Mouse (Mus musculus): ENCODE measurements around the gene Epha1.
A peak's percentile ranks its signal among the peaks of the same experiment; 100 is the strongest.

Epha1 gene

DNA sequence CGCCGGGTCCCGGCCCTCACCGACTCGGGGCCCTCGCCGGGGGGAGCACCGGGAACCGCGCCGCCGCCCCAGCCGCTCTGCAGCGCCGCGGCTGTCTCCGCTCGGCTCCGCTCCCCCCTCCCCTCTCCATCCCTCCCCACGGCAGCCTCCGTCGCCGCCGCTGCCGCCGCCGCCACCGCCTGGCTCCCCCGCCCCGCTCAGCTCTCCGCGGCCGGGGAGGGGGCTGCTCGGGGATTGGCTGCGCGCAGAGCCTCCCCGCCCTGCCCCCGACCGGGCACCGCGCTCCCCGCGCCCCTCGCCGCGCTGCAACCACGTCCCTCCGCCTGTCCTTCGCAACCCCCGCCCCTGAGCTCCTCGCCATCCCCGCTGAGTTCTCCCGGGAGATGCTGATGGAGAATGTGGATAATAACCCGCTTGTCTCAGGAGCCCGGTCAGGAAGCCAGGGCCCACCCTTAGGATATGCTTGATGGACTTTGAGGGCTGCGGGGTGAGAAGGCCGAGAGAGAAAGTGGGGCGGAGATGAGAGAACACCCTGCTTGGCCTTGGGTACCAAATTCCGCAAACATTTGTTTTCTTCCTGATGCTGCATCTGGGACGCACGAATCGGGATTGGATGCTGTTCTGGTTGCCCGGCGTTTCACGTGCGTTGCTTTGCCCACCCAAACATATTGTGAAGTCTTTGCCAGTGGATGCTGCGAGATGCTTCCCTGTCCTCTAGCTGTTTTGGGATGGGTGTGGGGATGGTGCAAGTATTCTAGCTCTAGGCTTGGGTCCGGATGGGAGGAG lies 48.4 kb downstream of the Epha1 start, which contains the start of gene Fam131b:
Gene Fam131b, minus strand, starts transcription at position 162 of the 786 bp plus-strand sequence.
- DNase-seq (ENCODE audit: low read depth, low spot score), result no peak

DNA sequence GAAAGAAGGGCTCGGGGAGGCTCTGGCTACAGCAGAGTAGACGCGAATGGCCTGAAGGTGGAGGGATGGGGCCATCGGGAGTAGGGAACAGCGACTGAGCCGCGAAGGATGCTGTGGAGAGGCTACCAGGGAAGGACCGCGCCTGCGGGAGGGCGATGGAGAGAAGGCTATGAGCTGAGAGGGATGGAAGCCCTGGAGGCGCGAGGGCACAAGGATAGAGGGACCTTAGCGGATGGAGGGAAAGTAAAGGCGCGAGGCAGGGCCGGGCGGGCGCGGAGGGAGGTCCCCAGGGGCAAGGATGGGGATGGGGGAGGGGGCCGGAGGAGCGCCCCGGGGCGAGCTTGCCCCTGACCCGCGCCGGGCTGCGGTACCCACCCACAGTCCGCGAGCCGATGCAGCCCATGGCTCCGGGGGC lies 49.0 kb downstream of the Epha1 start:
- DNase-seq (ENCODE audit: low read depth, low spot score), result no peak

DNA sequence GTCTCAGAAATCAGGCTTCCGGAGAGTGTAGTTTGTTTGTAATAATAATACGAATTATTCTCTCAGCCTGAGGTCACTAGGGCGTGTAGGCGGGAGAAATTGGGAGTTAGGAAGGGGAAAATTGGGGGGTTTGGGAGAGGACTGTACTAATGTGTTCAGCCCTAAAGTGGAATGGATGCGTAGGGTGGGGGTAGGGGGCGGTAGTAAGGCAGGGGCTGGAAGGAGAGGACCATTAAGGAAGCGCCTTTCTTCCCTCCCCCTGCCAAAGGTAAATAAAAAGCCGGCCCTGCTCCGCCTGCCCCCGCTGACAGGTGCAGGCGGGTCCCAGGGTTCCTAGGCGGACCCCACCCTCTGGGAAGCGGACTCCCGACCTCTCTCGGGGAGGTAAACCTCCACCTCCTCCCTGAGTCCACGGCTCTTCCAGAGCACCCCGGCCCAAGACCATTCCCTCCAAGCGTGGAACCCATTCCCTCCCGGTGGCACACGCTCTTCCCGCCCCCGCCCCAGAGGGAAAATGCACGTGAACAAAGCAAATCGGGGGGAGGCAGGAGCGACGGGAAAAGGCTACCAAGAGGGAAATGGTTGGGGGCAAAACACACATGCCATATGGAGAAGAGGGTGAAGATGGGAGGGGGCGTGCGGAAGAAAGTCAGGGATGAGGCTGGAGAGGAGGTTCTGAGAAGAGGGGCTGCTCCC lies 49.5 kb downstream of the Epha1 start:
- DNase-seq (ENCODE audit: low read depth, low spot score), result no peak

GRCm38 (mm10) chr6:42318293-42318692 lies 54.8 kb downstream of the Epha1 start:
- no peak for DNase-seq (ENCODE audit: low read depth, low spot score)

DNA sequence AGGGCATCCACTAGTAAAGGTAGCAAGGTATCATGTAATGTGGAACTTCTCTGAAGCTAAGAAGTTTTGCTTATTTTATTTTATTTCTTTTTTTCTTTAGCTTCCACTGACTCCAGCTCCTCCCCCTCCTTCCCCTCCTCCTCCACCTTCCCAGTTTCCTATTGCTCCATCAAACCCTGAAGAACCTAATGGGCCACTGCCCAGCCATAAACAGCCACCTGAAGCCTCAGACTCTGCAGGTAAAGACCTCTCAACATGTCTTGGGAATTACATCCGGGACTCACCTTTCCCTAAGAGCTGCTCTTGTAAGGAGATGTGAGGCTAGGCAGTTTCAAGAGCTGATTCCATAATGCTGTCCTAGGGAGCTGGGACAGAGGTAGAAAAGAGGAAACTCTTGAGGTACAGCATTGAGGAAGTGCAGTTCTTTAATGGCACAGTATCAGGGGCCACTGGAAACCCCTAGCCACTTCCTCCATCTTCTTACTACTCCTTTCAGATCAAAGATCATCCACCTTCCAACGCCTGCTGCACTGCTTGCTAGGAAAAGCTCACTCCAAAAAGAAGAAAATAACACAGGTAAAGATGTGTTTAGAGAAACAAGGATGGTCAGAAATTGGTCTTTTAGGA lies 62.5 kb downstream of the Epha1 start:
- peak; percentile 12 for DNase-seq (ENCODE audit: low read depth, low spot score)

DNA sequence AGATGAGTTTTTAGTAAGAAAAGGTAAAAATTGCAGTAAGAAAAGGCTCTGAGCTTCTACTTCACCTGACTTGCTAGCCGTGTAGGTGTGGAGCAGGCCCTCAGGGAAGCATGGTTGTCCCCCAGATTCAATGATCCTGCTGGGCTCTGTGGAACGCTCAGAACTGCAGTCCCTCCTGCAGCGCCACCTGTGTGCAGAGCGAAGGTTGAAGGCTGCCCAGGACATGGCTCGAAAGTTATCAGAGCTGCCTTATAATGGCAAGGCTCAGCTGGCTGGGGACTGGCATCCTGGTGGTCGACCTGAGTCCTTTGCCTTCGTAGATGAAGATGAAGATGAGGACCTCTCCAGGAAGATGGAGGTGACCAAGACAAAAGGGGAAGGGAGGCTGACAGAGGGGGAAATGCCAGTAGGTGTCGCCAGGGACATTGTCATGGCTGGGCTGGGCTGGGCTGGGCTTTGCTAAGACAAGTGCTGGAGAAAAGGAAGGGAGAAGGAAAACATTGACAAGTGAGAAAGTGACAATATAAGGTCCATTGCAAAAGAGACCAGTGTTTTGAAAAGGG lies 63.2 kb downstream of the Epha1 start:
- no peak for DNase-seq (ENCODE audit: low read depth, low spot score)

Data from A20 (cell line).